Mouse (Mus musculus): ENCODE measurements at regions not wholly inside any gene's neighbourhood (a gene's known extent, or its start where the extent isn't known, plus 50 kb on each side); places are given as distances from the start of the nearest gene placed in this dataset.

- Histone ChIP-seq H3K27ac (no peak overlapping the region), H3K4me2 (no peak overlapping the region), H3K36me3 (replicated peaks) (no peaks in the 10 kb centered on the region), H3K9me3 (no peaks in the 10 kb centered on the region), H3K4me3 (replicated peaks) (no peak overlapping the region), H3K4me1 (peaks cover 10% of the 10 kb centered on the region; the same call in 1 of the 2 replicates), H3K9ac (no peak overlapping the region), H3K27me3 (no peaks in the 10 kb centered on the region)
- WGBS = 88% methylated on average over 3 of the region's 3 CpGs
- no peak for ATAC-seq (ENCODE audit: low FRiP score)
These were observed 107.2 kb upstream of the Eepd1 start for GRCm38 (mm10) chr9:25374161-25374560.

- Histone ChIP-seq H3K27me3 (no peaks in the 10 kb centered on the region), H3K4me1 (peaks cover 10% of the 10 kb centered on the region; the same call in 1 of the 2 replicates), H3K4me3 (replicated peaks) (no peak overlapping the region), H3K9ac (no peak overlapping the region), H3K4me2 (no peak overlapping the region), H3K27ac (no peak overlapping the region), H3K36me3 (replicated peaks) (no peaks in the 10 kb centered on the region), H3K9me3 (no peaks in the 10 kb centered on the region)
- ATAC-seq (ENCODE audit: low FRiP score) = no peak
- 56% methylated on average over 1 of the region's 1 CpGs for WGBS
These were observed 105.1 kb upstream of the Eepd1 start for GRCm38 (mm10) chr9:25376209-25376608.

GRCm38 (mm10) chr9:25377771-25378747 is 103.3 kb upstream of the Eepd1 start:
- no peak for ATAC-seq (ENCODE audit: low FRiP score)
- H3K4me3 ChIP-seq (replicated peaks) = no peak overlapping the region
- H3K9me3 ChIP-seq = no peaks in the 10 kb centered on the region
- 59% methylated on average over 12 of the region's 12 CpGs for WGBS
- H3K9ac ChIP-seq = no peak overlapping the region
- H3K4me1 ChIP-seq = peaks cover 10% of the 10 kb centered on the region; the same call in 1 of the 2 replicates
- no peaks in the 10 kb centered on the region for H3K27me3 ChIP-seq
- H3K27ac ChIP-seq = 0 out of 2 replicates have a peak overlapping the region, but pooled peaks have one; percentile 19
- no peaks in the 10 kb centered on the region for H3K36me3 ChIP-seq (replicated peaks)
- H3K4me2 ChIP-seq = no peak overlapping the region

- H3K27ac ChIP-seq = no peak overlapping the region
- no peak for ATAC-seq (ENCODE audit: low FRiP score)
- no peak overlapping the region for H3K4me2 ChIP-seq
- no peaks in the 10 kb centered on the region for H3K9me3 ChIP-seq
- no peak overlapping the region for H3K4me3 ChIP-seq (replicated peaks)
- H3K9ac ChIP-seq = no peak overlapping the region
- no peaks in the 10 kb centered on the region for H3K4me1 ChIP-seq
- no peaks in the 10 kb centered on the region for H3K36me3 ChIP-seq (replicated peaks)
- H3K27me3 ChIP-seq = no peaks in the 10 kb centered on the region
These were observed 96.0 kb upstream of the Eepd1 start for GRCm38 (mm10) chr9:25385333-25385732.

GRCm38 (mm10) chr9:25387876-25388650 is 93.3 kb upstream of the Eepd1 start:
- Histone ChIP-seq H3K27me3 (no peaks in the 10 kb centered on the region), H3K4me2 (no peak overlapping the region), H3K9me3 (no peaks in the 10 kb centered on the region), H3K4me1 (no peaks in the 10 kb centered on the region), H3K9ac (no peak overlapping the region), H3K36me3 (replicated peaks) (no peaks in the 10 kb centered on the region), H3K27ac (no peak overlapping the region), H3K4me3 (replicated peaks) (no peak overlapping the region)
- 76% methylated on average over 4 of the region's 4 CpGs for WGBS
- ATAC-seq (ENCODE audit: low FRiP score) = no peak

- Histone ChIP-seq H3K9me3 (no peaks in the 10 kb centered on the region), H3K4me1 (no peaks in the 10 kb centered on the region), H3K27ac (no peak overlapping the region), H3K4me2 (no peak overlapping the region), H3K27me3 (no peaks in the 10 kb centered on the region), H3K4me3 (replicated peaks) (no peak overlapping the region), H3K9ac (no peak overlapping the region), H3K36me3 (replicated peaks) (no peaks in the 10 kb centered on the region)
- WGBS = 86% methylated on average over 3 of the region's 3 CpGs
- ATAC-seq (ENCODE audit: low FRiP score) = no peak
These were observed 92.0 kb upstream of the Eepd1 start for GRCm38 (mm10) chr9:25389351-25389750.

GRCm38 (mm10) chr9:25400647-25401335 is 80.6 kb upstream of the Eepd1 start:
- Histone ChIP-seq H3K4me2 (no peak overlapping the region), H3K9me3 (no peaks in the 10 kb centered on the region), H3K4me1 (no peaks in the 10 kb centered on the region), H3K27ac (no peak overlapping the region), H3K36me3 (replicated peaks) (no peaks in the 10 kb centered on the region), H3K4me3 (replicated peaks) (no peak overlapping the region), H3K27me3 (no peaks in the 10 kb centered on the region), H3K9ac (no peak overlapping the region)
- WGBS = 41% methylated on average over 9 of the region's 9 CpGs
- ATAC-seq (ENCODE audit: low FRiP score) = peak; percentile 73

GRCm38 (mm10) chr9:25405848-25406247 is 75.5 kb upstream of the Eepd1 start:
- ATAC-seq (ENCODE audit: low FRiP score) = no peak
- 96% methylated on average over 4 of the region's 4 CpGs for WGBS
- H3K27ac ChIP-seq = no peak overlapping the region

GRCm38 (mm10) chr9:25408518-25408917 is 72.8 kb upstream of the Eepd1 start:
- Histone ChIP-seq H3K9me3 (no peaks in the 10 kb centered on the region), H3K36me3 (replicated peaks) (no peaks in the 10 kb centered on the region), H3K27ac (no peak overlapping the region), H3K4me2 (no peak overlapping the region), H3K27me3 (no peaks in the 10 kb centered on the region), H3K4me3 (replicated peaks) (no peak overlapping the region), H3K9ac (no peak overlapping the region), H3K4me1 (no peaks in the 10 kb centered on the region)
- no peak for ATAC-seq (ENCODE audit: low FRiP score)
- 94% methylated on average over 3 of the region's 3 CpGs for WGBS

More at GRCm38 (mm10) chr9:25405848-25406247, 75.5 kb upstream of the Eepd1 start:
- no peaks in the 10 kb centered on the region for H3K4me1 ChIP-seq
- H3K36me3 ChIP-seq (replicated peaks) = no peaks in the 10 kb centered on the region
- no peaks in the 10 kb centered on the region for H3K27me3 ChIP-seq
- H3K9me3 ChIP-seq = no peaks in the 10 kb centered on the region
- H3K4me2 ChIP-seq = no peak overlapping the region
- no peak overlapping the region for H3K9ac ChIP-seq
- no peak overlapping the region for H3K4me3 ChIP-seq (replicated peaks)

GRCm38 (mm10) chr9:25409729-25410128 is 71.6 kb upstream of the Eepd1 start:
- Histone ChIP-seq H3K36me3 (replicated peaks) (no peaks in the 10 kb centered on the region), H3K27ac (no peak overlapping the region), H3K4me1 (no peaks in the 10 kb centered on the region), H3K9me3 (no peaks in the 10 kb centered on the region), H3K9ac (no peak overlapping the region), H3K4me2 (no peak overlapping the region), H3K27me3 (no peaks in the 10 kb centered on the region), H3K4me3 (replicated peaks) (no peak overlapping the region)
- WGBS = 87% methylated on average over 5 of the region's 5 CpGs
- no peak for ATAC-seq (ENCODE audit: low FRiP score)

GRCm38 (mm10) chr9:25413873-25414272 is 67.5 kb upstream of the Eepd1 start:
- H3K27me3 ChIP-seq = no peaks in the 10 kb centered on the region
- H3K9me3 ChIP-seq = no peaks in the 10 kb centered on the region
- no peak overlapping the region for H3K4me2 ChIP-seq
- no peak overlapping the region for H3K27ac ChIP-seq
- H3K36me3 ChIP-seq (replicated peaks) = no peaks in the 10 kb centered on the region
- ATAC-seq (ENCODE audit: low FRiP score) = no peak
- H3K4me1 ChIP-seq = no peaks in the 10 kb centered on the region
- H3K9ac ChIP-seq = no peak overlapping the region
- H3K4me3 ChIP-seq (replicated peaks) = no peak overlapping the region
- WGBS = 80% methylated on average over 3 of the region's 3 CpGs

GRCm38 (mm10) chr9:25414315-25414714 is 67.0 kb upstream of the Eepd1 start:
- 75% methylated on average over 2 of the region's 2 CpGs for WGBS
- no peaks in the 10 kb centered on the region for H3K9me3 ChIP-seq
- no peak overlapping the region for H3K27ac ChIP-seq
- no peak overlapping the region for H3K4me2 ChIP-seq
- H3K4me1 ChIP-seq = no peaks in the 10 kb centered on the region
- no peak overlapping the region for H3K4me3 ChIP-seq (replicated peaks)
- H3K9ac ChIP-seq = no peak overlapping the region
- no peak for ATAC-seq (ENCODE audit: low FRiP score)
- H3K27me3 ChIP-seq = no peaks in the 10 kb centered on the region
- no peaks in the 10 kb centered on the region for H3K36me3 ChIP-seq (replicated peaks)
